Mouse (Mus musculus) layer of hippocampus, postnatal 25 days (tissue): ENCODE data around the gene Hhatl. TPM values are rescaled to one million over a fixed set of nuclear protein-coding genes. Genes with fewer than 3 reads are reported as not detected.

Source experiments
- DNase-seq, 2 experiments: peaks; one replicate each; pipeline ENCODE4 v3.0.0; 2022; ENCODE audit warnings: mixed read lengths in 2 of 2, low spot score in 1 of 2; ENCODE audit errors: extremely low spot score in 1 of 2
- total RNA-seq, 2 experiments: library from RNA; stranded (reverse); gene quantifications; 2 replicates each; pipeline ENCODE4 v1.2.3; 2021

Gene Hhatl
- total RNA-seq, 2 experiments from 2014 or later, result 15.1 to 15.5 TPM

DNA sequence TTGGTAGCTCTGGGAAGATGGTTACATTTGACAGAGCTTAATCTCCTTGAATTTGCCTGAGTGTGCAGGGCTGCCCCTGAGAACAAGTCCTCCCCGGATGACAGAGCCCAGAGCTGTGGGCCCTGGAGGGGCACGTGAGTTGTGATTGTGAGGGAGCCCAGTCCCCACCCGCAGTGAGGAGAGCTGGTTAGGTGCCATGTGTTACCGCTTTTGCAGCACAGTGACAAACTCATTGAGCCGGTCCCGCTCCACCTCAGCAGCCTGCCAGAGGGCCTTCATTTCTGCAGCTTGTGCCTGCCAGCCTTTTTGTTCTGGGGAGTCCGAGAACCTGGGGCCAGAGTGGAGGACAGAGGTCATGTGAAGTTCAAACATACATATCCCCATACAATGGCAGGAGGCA is 15.6 kb upstream of the Hhatl start:
- DNase-seq, result peak in 1 of 2 experiments; percentile 34

DNA sequence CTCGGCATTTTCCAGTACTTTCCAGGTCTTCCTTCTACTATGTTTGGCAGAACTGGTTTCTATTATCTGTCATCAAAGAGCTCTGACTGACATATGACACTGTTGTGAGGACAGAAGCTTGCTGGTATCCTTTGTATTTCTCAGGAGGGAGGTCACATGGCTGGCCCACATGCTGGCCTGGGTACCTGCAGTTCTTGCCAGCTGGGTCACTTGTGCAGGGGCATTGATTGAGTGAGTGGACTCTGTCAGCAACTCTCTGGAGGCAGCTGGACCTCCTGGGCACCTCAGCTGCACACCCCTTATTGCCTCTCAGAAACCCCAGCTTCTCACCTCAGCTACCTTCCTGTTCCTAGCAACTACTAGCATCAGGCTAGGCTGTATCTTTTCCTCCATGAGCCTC is 15.2 kb upstream of the Hhatl start:
- DNase-seq, result no peak

DNA sequence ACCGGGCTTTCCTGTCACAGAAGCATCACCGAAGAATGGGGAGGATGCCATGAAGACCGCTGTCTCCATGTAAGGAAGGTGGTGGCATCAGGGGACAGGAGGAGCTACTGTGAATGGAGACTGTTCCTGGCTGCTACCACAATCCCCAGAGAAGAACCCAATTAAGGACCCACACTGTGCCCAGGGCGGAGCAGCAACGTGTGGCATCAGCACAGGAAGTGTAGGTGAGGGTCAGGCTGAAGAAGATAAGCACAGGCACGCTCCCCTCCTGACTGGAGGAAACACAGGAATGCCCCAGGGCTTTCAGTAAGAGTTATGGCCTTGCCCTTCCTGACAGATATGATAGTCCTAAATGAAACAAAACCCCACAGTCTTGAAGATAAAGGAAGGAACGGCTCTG is 10.4 kb upstream of the Hhatl start:
- DNase-seq, result no peak

DNA sequence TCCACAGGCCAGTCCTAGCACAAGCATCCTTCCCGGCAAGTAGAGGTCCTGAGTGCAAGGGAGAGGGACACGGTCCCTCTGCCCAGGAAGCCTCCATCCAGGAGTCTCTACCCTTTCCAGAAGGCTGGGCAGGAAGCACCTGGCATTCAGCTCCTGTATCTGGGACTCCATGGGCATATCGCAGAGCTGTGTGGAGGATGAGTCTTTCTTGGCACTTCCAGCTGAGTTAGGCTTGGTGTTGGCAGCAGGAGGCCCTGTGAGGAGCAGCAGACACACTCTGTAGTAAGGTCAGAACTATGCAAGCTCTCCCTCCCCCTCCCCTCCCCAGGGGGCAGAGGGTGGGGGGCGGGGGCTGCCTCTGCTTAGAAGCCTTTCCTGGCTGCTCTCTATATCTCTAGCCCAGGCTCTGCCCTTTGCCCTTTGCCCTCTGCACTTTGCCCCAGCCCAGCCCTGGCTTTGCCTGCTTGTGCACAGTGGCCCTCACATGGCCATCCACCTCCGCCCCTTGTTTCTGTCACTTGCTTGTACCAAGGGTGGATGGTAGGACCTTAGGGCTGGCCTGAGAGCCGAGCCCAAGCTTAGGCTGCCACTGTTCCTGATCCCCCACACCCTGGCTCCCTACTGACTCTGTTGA is 6.7 kb upstream of the Hhatl start:
- no peak for DNase-seq

DNA sequence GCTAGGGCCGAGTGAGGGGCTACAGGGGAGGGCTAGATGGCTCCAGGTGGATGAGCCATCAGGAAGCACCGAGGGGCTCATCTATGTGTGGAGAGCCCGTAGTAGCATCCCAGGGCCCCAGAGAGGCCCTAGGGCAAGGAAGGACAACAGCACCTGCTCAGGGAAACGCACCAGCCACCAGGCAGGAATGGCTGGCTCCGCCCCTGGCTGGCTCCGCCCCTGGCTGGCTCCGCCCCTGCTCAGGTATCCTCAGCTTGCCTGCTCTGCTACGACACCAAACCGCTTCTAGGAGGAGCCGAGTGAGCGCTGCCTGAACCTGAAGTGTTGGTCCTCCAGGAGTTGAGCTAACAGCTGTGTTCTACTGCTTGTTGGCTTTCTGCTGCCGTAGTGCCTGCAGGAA is 5.4 kb upstream of the Hhatl start:
- no peak for DNase-seq

DNA sequence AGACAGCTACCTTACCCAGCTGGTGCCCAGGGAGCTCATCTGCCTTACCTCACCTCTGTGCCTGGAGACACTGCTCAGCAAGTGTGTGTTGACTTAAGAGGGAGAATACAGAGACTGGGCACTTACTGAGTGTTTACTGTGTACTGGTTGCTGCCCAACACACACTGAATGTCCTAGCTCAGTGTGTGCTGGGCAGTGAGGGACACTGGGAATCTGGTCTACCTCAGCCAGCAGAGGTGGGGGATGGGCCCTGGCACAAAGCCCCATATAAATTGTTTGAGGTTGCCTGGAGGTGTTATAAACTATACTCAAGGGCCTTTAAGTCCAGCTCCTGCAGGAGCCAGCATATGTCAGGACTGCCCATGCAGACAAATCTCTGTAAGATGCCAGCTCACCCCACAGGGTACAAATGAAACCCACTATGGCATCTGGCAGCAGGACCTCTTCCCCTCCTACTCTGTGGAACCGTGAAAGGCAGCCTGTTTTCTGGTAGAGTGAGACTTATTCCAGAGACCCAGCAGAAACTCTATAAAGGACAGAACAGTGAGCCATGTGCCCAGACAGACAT is 2.7 kb upstream of the Hhatl start:
- peak in 1 of 2 experiments; percentile 29 for DNase-seq

DNA sequence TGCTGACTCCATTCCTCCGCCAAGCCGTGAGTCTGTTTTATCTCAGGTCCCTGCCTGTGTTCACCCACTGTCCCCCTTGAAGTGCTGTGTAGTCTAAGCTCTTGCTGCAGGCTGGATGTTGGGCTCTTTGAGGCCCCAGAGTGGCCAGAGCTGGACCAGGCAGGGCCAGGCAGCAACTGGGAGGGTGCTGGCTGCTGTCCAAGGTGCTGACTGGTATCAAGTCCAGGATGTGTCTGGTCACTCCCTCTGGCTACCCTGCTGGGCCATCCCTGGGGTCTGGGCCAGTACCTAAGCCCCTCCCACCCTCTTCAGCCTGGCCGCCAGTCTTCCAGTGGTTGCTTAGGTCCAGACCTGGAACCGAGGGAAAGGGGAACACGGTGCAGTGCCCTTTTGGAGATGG is 1.1 kb downstream of the Hhatl start:
- peak in 1 of 2 experiments; percentile 58 for DNase-seq

DNA sequence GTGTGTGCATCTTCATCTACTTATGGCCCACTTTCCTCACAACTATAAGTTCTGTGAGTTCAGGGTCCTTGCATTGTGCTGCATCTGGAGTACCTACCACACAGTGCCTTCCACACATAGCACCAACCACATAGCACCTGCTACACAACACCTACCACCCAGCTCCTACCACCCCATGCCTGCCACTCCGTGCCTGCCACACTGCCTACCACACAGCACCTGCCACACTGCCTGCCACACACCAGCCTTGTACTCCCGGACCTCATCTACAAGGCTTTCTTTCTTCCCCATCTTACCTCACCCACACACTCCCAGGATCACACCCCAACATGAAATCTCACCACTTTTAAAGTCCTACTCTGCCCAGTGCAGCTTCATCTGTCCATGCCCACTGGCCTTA is 5.9 kb downstream of the Hhatl start:
- no peak for DNase-seq

DNA sequence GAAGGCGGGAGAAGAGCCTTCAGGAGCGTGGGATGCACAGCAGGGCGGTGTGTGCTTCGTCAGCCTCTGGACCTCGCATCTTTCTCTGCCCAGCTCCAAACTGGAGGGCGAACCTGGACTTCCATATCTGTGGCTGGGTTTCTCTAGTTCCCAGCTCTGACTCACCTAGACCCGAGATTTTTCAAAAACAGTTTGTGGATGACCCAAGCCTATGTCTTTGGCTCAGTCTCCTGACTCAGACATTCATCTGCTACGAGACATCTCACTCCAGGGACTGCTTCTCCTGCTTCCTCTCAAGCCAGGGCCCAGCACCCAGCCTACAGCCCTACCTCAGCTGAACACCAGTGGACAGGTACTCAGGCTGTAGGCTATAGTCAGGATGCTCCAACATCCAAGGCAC is 7.0 kb downstream of the Hhatl start:
- no peak for DNase-seq

DNA sequence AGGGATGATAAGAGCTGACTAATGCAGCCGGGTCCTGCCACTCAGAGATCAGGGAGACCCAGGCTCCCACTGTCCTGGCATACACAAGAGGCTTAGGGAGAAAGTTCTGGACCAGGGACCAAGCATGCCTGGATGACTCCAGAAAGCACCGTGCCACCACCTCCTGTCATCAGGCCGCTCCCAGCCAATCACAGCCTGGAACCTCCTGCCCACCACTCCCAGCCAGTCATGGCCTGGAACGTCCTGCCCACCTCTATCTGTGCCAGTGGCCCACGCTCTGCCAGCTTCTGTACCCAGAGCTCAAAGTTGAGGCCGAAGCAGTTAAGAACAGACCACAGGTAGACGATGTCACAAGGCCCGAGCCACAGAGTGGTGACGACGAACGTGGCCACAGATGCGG is 7.5 kb downstream of the Hhatl start:
- no peak for DNase-seq

DNA sequence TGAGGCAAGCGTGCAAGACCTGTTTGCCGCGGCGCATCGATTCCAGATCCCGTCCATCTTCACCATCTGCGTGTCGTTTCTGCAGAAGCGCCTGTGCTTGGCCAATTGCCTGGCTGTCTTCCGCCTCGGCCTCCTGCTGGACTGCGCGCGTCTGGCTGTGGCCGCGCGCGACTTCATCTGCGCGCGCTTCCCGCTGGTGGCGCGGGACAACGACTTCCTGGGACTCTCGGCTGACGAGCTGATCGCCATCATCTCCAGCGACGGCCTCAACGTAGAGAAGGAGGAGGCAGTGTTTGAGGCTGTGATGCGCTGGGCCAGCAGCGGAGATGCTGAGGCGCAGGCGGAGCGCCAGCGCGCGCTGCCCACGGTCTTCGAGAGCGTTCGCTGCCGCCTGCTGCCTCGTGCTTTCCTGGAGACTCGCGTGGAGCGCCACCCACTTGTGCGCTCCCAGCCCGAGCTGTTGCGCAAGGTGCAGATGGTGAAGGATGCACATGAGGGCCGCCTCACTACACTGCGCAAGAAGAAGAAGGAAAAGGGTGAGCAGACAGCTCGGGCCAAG is 14.2 kb downstream of the Hhatl start:
- peak; percentile 54 to 60 for DNase-seq

DNA sequence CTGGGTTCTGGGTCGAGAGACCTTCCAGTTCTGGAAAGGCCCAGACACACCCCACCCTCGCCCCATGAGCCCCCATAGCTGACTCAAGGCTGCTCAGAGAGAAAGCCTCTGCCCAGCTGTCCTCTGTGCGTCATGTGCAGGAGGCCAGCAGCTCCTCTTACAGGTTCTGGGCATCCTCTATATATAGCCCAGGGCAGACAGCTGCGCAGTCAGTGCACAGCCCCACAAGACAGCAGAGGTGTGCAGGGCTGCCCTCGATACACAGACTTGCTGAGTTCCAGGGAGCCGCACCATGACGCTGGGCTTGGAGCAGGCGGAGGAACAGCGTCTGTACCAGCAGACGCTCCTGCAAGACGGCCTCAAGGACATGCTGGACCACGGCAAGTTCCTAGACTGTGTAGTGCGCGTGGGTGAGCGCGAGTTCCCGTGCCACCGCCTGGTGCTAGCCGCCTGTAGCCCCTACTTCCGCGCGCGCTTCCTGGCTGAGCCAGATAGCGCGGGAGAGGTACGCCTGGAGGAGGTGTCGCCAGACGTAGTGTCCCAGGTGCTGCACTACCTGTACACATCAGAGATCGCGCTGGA is 14.7 kb downstream of the Hhatl start, which contains the start of gene Klhl40:
Klhl40 (plus strand) TSS at position 124 of the 582 bp plus-strand sequence.
- no peak for DNase-seq

DNA sequence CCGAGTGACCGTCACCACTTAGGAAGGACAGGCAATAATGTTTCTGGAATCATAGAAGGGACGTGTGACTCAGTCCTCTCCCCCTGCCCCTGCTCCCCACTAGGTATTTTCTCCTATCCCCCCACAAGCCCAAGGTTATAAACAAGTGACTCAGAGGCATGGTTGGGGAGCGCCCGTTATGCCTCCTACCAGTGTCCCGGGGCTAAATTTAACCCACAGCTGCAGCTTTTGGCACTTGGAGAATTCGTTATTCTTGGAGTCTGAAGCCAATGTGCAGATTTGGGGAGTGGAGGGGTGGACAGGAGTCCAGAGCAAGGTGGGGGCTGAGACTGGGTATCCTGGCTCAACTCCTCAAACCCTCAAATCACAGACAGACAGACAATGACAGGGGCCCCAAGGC is 15.8 kb downstream of the Hhatl start:
- DNase-seq, result no peak

DNA sequence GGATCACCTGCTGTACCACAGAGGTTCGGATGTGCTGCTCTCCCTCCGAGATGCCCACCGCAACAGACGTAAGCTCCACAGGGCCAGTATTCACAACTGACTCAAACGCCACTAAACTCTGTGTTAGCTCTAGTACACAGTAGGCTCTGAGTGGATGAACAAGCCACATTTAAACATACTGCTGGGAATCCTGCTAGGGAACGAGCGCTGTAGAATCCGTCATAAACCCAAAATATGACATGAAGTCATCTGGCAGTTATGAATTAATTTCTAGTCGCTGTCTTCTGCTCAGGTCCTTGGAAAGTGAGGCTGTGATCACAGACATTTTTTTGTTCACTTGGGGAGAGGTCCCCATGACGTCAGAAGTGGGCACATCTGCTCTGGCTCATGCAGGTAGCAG is 16.4 kb downstream of the Hhatl start:
- no peak for DNase-seq

DNA sequence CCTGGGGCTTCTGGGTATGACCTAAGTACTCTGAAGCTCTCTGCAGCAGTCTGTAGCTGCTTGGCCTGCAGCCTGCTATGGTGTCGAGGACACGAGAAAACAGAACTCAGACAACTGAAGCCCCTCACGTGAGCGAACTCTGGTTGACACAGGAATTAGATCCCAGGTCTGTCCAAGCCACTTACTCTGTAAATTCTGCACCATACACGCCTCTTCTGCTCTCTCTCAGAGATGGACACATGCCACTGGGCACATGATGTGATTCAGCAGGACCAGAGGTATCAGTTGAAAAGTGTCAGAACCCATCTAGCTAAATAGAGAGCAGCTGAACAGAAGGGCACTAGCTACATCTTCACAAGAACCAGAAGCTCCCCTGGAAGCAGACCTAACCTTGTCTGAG is 19.9 kb downstream of the Hhatl start:
- DNase-seq, result no peak

DNA sequence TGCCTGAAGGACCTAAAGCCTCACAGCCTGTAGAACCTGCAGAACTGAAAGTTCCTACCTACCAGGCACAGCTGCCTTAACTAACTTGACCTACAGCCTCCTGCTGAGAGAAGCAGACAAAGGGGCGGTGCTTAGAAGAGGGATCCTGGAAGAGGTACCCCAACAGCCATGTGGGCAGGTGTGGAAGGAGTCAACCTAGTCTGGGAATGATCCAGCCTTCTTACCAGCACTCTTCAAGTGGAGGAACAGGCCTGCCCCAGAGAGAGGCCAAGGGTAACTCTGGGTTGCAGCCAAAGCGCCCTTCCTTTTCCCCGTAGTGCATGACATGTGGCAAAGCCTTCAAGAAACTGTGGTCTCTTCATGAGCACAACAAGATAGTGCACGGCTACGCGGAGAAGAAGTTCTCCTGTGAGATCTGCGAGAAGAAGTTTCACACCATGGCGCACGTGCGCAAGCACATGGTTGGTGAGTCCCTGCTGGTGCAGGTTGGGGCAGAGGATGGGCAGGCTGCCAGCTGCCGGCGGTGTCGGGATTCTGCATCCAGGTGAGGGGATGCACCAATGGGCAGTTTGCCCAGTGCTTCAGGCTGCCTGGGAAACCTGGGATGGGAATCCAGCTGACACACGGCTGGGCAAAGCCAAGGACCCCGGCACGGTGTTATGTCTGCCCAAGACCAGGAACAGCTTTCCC is 27.0 kb downstream of the Hhatl start:
- DNase-seq, result no peak

DNA sequence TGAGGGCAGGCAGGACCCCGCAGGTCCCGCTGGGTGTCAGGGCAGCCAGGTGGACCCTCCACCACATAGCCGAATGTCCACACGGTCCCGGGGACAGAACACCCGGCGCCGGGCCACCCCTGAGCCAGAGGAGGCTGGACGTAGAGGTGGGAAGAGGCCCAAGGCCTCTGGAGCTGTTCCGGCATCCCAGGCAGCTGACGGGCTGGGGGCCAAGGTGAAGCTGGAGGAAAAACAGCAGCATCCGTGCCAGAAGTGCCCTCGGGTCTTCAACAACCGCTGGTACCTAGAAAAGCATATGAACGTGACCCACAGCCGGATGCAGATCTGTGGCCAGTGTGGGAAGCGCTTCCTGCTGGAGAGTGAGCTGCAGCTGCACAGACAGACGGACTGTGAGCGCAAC is 28.6 kb downstream of the Hhatl start:
- peak; percentile 19 to 41 for DNase-seq

DNA sequence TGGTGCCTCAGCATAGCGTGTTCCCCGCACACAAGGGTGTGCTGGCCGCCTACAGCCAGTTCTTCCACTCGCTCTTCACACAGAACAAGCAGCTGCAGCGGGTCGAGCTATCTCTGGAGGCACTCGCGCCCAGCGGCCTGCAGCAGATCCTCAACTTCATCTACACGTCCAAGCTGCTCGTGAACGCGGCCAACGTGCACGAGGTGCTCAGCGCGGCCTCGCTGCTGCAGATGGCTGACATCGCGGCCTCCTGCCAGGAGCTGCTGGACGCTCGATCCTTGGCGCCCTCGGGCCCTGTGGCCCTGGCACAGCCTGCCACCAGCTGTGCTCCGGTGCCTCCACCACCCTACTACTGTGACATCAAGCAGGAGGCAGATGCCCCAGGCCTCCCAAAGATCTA is 29.5 kb downstream of the Hhatl start:
- DNase-seq, result no peak

DNA sequence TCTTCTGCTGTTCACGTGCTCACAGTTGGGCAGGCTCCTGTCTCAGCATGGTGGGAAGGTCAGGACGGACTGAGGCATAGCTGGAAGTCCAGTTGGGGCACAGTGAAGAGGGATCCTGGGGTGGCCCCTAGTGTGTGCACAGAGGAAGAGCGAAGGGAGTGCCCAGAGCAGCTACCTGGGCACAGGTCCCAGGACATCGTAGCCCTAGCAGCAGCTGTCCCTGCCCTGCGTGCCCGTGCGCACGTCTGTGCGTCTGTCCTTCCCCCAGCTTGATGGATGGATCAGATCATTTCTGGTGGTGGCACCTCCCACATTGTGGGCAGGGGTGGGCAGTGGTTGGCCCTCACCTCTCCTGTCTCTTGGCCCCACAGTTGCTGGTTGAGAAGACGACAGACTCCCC is 30.1 kb downstream of the Hhatl start:
- no peak for DNase-seq

DNA sequence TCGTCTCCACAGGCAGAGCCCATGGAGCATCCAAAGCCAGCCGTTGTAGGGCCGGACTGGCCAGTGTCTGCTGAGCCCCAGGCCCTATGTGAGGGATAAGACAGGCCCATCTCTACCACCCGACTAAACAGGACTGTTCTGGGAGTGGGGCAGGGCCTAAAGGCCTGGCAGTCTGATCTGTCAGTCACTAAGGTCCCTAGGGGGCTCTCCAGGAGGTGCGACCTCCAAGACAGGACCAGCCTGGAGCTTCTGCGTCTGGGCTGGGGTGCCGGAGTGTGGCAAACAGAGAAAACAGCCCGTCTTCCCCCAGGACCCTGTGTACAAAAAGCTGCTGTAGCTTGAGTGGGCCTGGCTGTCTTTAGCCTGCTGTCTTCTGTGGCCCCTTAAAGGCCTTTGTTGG is 30.5 kb downstream of the Hhatl start:
- peak in 1 of 2 experiments; percentile 3 for DNase-seq

DNA sequence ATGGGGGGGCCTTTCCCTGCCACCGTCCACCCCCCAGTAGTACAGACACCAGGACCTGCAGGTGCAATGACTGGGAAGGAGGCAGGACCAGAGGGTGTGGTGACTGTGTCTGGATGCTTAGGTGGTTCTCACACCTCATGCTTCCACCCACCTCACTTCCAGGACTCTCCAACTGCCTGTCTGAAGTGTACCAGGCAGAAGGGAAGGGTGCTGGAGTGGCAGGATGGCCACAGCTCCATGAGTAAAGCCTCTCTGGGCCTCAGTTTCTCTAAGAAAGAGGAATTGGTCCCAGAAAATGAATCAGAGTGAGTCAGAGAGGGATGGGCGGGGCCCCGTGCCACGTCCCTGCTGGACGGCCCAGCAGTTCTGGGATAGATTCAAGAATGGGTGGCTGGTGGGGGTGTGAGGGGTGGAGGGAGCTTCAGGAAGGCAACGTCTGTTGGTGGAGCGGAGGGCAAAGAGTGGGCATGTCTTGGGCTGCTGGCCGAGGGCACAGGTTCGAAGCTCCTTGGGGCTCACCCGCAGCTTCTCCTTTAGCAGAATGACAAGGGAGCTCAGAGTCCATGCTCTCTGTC is 31.1 kb downstream of the Hhatl start:
- DNase-seq, result no peak
